Mouse (Mus musculus) heart, embryonic 16.5 days (tissue): Measurements from ENCODE around the gene Sept10. TPM values are rescaled to one million over a fixed set of nuclear protein-coding genes. Genes with fewer than 3 reads are reported as not detected.
A peak's percentile ranks its signal among the peaks of the same experiment; 100 is the strongest.

Experiments
- ATAC-seq: fragments of 200-750 bp; cut with Nextera tagmentation; replicated peaks from 2 replicates; pipeline ENCODE4 v1.8.0; 2017; ENCODE audit warnings: moderate number of reproducible peaks; ENCODE audit not compliant: insufficient read depth, low FRiP score; ENCODE audit errors: extremely low read depth
- H3K27ac ChIP-seq: fragments of 300-500 bp; sonication (generic); 2 replicates; pipeline ENCODE4 v1.5.1; 2014; ENCODE audit warnings: mild to moderate bottlenecking, low read length, control low read depth, moderate library complexity
- H3K27me3 ChIP-seq: fragments of 300-500 bp; sonication (generic); 2 replicates; pipeline ENCODE4 v1.6.1; 2014; ENCODE audit warnings: low read length, mixed read lengths; ENCODE audit not compliant: control insufficient read depth, insufficient read depth
- H3K36me3 ChIP-seq: fragments of 300-500 bp; sonication (generic); 2 replicates; pipeline ENCODE4 v1.6.1; 2014; ENCODE audit not compliant: control insufficient read depth, insufficient read depth
- H3K4me1 ChIP-seq: fragments of 300-500 bp; sonication (generic); 2 replicates; pipeline ENCODE4 v1.6.1; 2014; ENCODE audit warnings: low read length, mixed read lengths; ENCODE audit not compliant: control insufficient read depth, insufficient read depth
- H3K4me2 ChIP-seq: fragments of 300-500 bp; sonication (generic); 2 replicates; pipeline ENCODE4 v1.6.1; 2014; ENCODE audit warnings: low read depth, mild to moderate bottlenecking, control low read depth, low read length
- H3K4me3 ChIP-seq: fragments of 300-500 bp; sonication (generic); 2 replicates; pipeline ENCODE4 v1.5.1; 2014; ENCODE audit warnings: mild to moderate bottlenecking, control low read depth, low read length
- H3K9ac ChIP-seq: fragments of 300-500 bp; sonication (generic); 2 replicates; pipeline ENCODE4 v1.6.1; 2014; ENCODE audit warnings: low read length, control low read depth
- H3K9me3 ChIP-seq: fragments of 300-500 bp; sonication (generic); replicated peaks from 2 replicates; pipeline ENCODE4 v1.6.1; 2016; ENCODE audit warnings: low read length; ENCODE audit not compliant: control insufficient read depth
- WGBS: fragments of 180-500 bp; shearing (Covaris S2); extraction: QIAGEN DNeasy Blood & Tissue Kit; methylation state at CpG from one replicate; pipeline ENCODE4 v1.1.7; 2014; 5-methylcytosine and 5-hydroxymethylcytosine counted together
- polyA plus RNA-seq: library from polyadenylated mRNA; unstranded; fragments of >200 nt; fragmentation: Nextera tagmentation; extraction: Ambion mirVana; gene quantifications from 2 replicates; pipeline ENCODE4 v1.2.1, GENCODE M21; 2015

Sept10 gene
- polyA plus RNA-seq, 1 experiment from 2014 or later: 32.4 TPM

DNA sequence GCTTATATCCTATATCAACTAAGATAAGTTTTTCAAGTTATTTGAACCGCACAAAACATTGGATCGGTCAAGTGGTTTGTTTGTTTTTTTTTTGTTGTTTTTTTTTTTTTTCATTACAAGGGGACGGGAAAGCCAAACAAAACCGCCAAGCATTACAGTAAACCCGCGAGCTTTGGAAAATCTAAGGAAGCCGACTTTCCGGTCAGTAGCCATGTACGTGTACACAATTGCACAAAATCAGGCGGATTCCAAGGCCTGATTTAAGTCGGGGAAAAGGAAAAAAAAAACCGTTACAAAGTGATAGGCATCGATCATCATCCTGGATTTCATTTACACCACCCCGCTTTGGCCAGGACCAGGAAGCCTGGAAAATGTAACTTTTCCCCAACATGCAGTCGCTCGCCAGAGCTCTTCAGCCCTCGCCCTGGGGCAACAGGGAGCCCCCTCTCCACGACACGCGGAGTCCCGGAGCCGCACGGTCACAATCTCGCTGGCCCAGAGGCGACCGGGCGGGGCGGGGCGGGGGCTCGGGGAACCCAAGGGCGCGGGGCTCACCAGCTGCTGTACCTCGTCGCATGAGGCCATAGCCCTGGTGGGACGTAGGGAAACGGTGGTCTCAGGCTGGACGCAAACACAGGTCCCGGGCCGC, 699 bp downstream of the Sept10 start:
- Histone ChIP-seq H3K36me3 (no peaks in the 10 kb centered on the region), H3K27me3 (no peaks in the 10 kb centered on the region), H3K4me1 (peaks cover 11% of the 10 kb centered on the region), H3K4me2 (peak overlapping the region; percentile 86), H3K27ac (peak overlapping the region; percentile 94), H3K9ac (peak overlapping the region; percentile 91), H3K4me3 (peak overlapping the region; percentile 81), H3K9me3 (no peaks in the 10 kb centered on the region)
- 2% methylated on average over 39 of the region's 39 CpGs for WGBS
- ATAC-seq: no peak

DNA sequence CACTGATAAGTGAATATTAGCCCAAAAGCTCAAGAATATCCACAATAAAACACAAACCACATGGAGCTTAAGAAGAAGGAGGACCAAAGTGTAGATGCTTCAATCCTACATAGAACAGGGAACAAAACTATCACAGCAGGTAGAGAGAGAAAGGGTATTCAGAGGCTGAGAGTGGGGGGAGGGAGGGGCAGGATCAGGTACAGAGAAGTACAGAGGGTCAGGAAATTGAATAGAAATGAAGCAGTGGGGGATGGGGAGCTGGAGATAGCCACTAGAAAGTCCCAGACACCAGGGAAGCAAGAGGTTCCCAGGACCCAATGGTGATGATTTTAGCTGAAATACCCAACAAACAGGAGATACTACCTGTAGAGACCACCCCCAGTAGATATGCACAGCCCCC, 21.6 kb downstream of the Sept10 start:
- Histone ChIP-seq H3K4me2 (no peak overlapping the region), H3K27ac (no peak overlapping the region), H3K4me3 (no peak overlapping the region), H3K36me3 (no peaks in the 10 kb centered on the region), H3K4me1 (peaks cover 4% of the 10 kb centered on the region; the same call in 1 of the 2 replicates), H3K27me3 (no peaks in the 10 kb centered on the region), H3K9ac (no peak overlapping the region), H3K9me3 (no peaks in the 10 kb centered on the region)
- ATAC-seq: no peak

DNA sequence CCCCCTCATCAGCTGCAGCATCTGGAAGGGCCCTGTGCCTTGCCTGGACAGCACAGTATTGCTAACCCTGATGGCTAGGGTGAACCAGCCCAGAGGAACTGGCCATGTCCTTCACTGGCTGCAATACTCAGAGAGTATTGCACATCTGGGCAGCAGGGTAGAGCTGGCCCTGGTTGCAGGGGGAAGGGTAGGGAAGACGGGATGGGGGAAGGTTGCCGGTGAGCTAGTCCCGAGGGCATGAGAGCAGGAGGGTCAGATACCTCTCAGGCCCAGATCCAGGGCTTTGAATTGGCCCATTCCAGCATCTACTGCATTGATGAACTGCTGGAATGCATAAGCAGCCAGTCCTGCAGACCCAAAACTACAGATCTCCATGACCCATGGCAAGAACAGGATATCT, 24.9 kb downstream of the Sept10 start:
- Histone ChIP-seq H3K9me3 (no peaks in the 10 kb centered on the region), H3K4me3 (no peak overlapping the region), H3K36me3 (no peaks in the 10 kb centered on the region), H3K27me3 (no peaks in the 10 kb centered on the region), H3K4me1 (peaks cover 7% of the 10 kb centered on the region; the same call in 1 of the 2 replicates), H3K27ac (no peak overlapping the region), H3K4me2 (no peak overlapping the region), H3K9ac (no peak overlapping the region)
- no peak for ATAC-seq
- WGBS: 81% methylated on average over 3 of the region's 3 CpGs

DNA sequence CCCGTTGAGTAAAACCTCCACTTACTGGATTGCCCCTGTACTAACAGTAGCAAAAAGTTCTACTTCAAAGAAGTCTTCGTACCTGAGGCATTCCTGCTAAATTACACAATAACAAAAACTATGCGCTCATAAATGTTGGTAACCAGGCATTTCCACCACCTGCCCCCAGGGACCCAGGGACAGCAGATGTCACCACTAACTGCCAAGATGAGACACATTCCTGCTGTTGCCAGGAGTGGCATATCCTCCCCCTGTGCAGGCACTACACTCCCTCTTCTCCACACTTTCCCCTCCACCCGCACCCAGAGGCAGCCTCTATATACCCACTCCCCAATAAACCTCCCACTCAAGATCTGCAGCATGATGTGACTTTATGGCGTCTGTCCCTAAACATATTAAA, 26.8 kb downstream of the Sept10 start:
- Histone ChIP-seq H3K4me2 (no peak overlapping the region), H3K27me3 (no peaks in the 10 kb centered on the region), H3K4me1 (peaks cover 7% of the 10 kb centered on the region; the same call in 1 of the 2 replicates), H3K36me3 (0 out of 2 replicates have a peak, but pooled peaks cover 4% of the 10 kb centered on the region), H3K27ac (no peak overlapping the region), H3K9me3 (no peaks in the 10 kb centered on the region), H3K9ac (no peak overlapping the region), H3K4me3 (no peak overlapping the region)
- ATAC-seq: no peak
- 68% methylated on average over 5 of the region's 5 CpGs for WGBS

DNA sequence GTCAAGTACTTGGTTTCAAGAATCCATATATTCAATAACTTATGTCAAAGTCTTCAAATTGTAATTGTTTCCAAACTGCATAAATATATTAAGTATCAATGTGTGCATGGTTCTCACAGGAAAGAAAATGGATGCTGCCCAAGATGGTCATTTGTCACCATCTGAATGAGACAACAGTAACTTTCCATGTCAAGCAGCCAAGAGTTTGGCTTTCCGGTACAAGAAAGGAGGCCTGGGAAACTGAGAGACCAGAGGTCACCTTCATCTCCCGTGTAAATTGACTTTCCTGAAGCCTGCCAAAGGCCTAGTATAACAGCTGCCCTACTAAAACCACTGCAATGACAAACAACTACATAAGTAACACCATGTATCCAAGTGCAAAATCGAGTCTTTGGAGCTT, 39.3 kb downstream of the Sept10 start:
- Histone ChIP-seq H3K36me3 (0 out of 2 replicates have a peak, but pooled peaks cover 3% of the 10 kb centered on the region), H3K4me1 (no peaks in the 10 kb centered on the region), H3K4me3 (no peak overlapping the region), H3K27me3 (no peaks in the 10 kb centered on the region), H3K9me3 (no peaks in the 10 kb centered on the region), H3K27ac (no peak overlapping the region), H3K4me2 (no peak overlapping the region), H3K9ac (no peak overlapping the region)
- 65% methylated on average over 3 of the region's 3 CpGs for WGBS
- ATAC-seq: no peak

DNA sequence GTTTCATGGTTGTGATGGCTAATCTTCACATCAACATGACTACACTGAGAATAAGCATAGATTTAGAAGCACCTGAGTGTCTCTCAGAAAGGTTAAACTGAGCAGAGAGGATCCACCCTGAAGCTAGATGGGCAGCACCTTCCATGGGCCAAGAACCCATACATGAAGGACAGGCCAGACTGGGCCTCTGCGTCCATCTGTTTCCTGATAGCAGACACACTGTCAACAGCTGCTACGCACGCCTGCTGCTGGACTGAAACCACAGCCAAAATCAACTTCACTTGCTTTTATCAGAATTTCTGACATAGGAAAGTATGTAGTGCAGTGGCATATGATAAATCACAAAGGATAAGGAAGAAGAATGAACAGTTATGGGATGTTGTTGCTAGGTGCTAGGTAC, 42.0 kb downstream of the Sept10 start:
- H3K4me3 ChIP-seq: no peak overlapping the region
- no peaks in the 10 kb centered on the region for H3K9me3 ChIP-seq
- no peak overlapping the region for H3K9ac ChIP-seq
- H3K27ac ChIP-seq: no peak overlapping the region
- 28% methylated on average over 3 of the region's 3 CpGs for WGBS
- H3K36me3 ChIP-seq: peaks cover 5% of the 10 kb centered on the region; the same call in 1 of the 2 replicates
- no peaks in the 10 kb centered on the region for H3K27me3 ChIP-seq
- no peak overlapping the region for H3K4me2 ChIP-seq
- no peaks in the 10 kb centered on the region for H3K4me1 ChIP-seq
- no peak for ATAC-seq

DNA sequence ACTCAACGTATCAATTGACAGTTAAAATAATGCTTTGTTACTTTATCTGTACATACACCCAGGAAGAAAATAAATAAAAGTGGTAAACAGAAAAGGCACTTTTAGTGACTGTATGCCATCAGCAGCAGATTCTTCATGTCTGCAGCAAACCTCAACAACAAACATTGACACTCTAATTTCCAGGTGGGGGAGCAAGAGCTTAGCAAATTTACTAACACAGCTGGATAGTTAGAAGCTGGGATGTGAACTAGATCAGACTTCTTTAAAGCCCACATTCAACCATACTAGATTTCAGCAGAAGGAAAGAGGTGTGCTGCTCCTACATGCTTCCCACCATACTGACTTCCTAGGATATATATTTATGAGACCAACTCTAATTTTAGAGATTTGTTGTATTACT, 49.1 kb downstream of the Sept10 start:
- Histone ChIP-seq H3K4me3 (no peak overlapping the region), H3K4me1 (no peaks in the 10 kb centered on the region), H3K9ac (no peak overlapping the region), H3K27ac (no peak overlapping the region), H3K9me3 (no peaks in the 10 kb centered on the region), H3K27me3 (no peaks in the 10 kb centered on the region), H3K36me3 (peaks cover 3% of the 10 kb centered on the region; the same call in 1 of the 2 replicates), H3K4me2 (no peak overlapping the region)
- ATAC-seq: no peak
- WGBS: 81% methylated on average over 1 of the region's 1 CpGs

DNA sequence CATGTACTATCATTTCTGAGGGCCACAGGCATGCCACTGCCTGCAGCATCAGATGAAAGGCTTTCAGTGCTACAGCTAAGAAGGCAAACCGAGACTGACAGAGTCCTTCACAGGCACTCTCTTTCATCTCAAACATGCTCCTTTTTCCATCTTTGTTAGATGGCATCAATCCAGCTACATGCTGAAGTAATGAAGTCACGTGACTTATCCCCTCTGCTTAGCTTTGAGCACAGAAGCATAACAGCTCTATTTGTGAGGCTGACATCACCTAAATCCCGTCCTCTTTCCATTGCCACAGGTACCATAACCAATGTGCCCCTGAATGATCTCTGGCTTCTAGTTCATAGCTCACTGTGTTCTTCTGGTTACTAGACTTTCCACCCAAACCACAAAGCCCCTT, 50.6 kb downstream of the Sept10 start:
- 72% methylated on average over 3 of the region's 3 CpGs for WGBS
- ATAC-seq: no peak
- H3K9ac ChIP-seq: no peak overlapping the region

DNA sequence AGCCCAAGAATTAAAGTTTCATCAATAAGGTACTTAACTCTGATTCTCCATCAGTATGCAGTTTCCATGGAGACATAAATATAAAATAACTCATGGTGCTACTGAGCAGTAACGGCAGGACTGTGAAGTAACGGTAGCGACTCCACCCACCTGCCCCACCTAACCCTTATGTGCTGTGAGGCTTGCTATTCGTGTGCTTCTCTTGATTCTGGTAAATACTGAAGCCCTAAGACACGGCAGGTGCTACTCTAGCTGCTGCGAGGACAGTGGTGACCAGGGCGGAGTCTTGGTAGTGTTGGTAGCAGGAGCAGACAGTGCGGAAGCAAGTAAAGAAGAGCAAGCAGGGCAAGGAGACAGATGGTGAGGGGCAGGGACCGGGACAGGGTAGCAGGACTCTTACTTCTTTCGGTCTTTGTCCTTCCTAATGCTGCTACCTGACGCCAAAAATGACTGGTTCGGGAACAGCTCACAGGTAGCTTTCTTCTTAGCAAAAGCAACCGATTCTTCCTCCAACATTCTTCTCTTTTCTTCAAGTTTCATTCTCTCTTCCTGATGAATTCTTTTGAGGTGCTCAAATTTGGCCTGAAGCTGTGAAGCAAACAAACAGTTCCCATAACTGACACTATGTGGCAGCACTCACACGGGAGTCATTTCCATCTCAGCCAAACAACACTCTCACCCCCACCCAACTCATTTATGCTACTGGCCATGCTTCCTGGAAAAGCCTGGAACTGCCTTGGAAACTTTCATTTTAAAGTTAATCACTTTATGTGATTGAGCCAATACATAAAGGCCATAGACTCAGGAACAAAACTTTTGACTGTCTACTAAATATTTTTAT, 55.3 kb downstream of the Sept10 start:
- Histone ChIP-seq H3K9me3 (no peaks in the 10 kb centered on the region), H3K4me2 (no peak overlapping the region), H3K36me3 (no peaks in the 10 kb centered on the region), H3K27ac (no peak overlapping the region), H3K4me3 (no peak overlapping the region), H3K4me1 (no peaks in the 10 kb centered on the region), H3K27me3 (no peaks in the 10 kb centered on the region), H3K9ac (no peak overlapping the region)
- WGBS: 68% methylated on average over 14 of the region's 14 CpGs
- ATAC-seq: no peak

More for the DNA sequence above, 50.6 kb downstream of the Sept10 start:
- Histone ChIP-seq H3K4me2 (no peak overlapping the region), H3K4me3 (no peak overlapping the region), H3K4me1 (no peaks in the 10 kb centered on the region), H3K27ac (no peak overlapping the region), H3K27me3 (no peaks in the 10 kb centered on the region), H3K36me3 (no peaks in the 10 kb centered on the region), H3K9me3 (no peaks in the 10 kb centered on the region)
